Mouse (Mus musculus): ENCODE results near the gene Serping1. TPM values are rescaled to one million over a fixed set of nuclear protein-coding genes. Genes with fewer than 3 reads are reported as not detected.
"Not testable (repeated sequence)": the region's sequence is repeated elsewhere in the genome, so short reads cannot be mapped to it uniquely, and the experiment has no call there.

Serping1 gene
- polyA plus RNA-seq, 1 experiment from 2014 or later, result 13.8 TPM

GRCm38 (mm10) chr2:84740608-84741333 is 34.5 kb downstream of the Serping1 start:
- peak; percentile 39 for DNase-seq (ENCODE audit: low spot score)

- DNase-seq (ENCODE audit: low spot score), result no peak
Observed at GRCm38 (mm10) chr2:84738271-84738911, 36.9 kb downstream of the Serping1 start.

- no peak for DNase-seq (ENCODE audit: low spot score)
Observed at GRCm38 (mm10) chr2:84737451-84737925, 37.8 kb downstream of the Serping1 start.

- DNase-seq (ENCODE audit: low spot score), result no peak
Observed at GRCm38 (mm10) chr2:84736312-84737161, 38.7 kb downstream of the Serping1 start.

GRCm38 (mm10) chr2:84735346-84735920 is 39.8 kb downstream of the Serping1 start:
- DNase-seq (ENCODE audit: low spot score), result no peak

GRCm38 (mm10) chr2:84734919-84735318 is 40.3 kb downstream of the Serping1 start:
- no peak for DNase-seq (ENCODE audit: low spot score)

GRCm38 (mm10) chr2:84734351-84734864 is 40.8 kb downstream of the Serping1 start:
- DNase-seq (ENCODE audit: low spot score), result no peak

GRCm38 (mm10) chr2:84733579-84734300 is 41.5 kb downstream of the Serping1 start, which contains the start of gene Ypel4:
Gene Ypel4 (plus strand): TSS chr2:84734058.
- DNase-seq (ENCODE audit: low spot score), result no peak

GRCm38 (mm10) chr2:84732394-84732793 is 42.9 kb downstream of the Serping1 start:
- no peak for DNase-seq (ENCODE audit: low spot score)

GRCm38 (mm10) chr2:84731206-84731605 is 44.0 kb downstream of the Serping1 start:
- DNase-seq (ENCODE audit: low spot score), result no peak

GRCm38 (mm10) chr2:84728191-84728590 is 47.1 kb downstream of the Serping1 start:
- not testable (repeated sequence) for DNase-seq (ENCODE audit: low spot score)

- peak; percentile 95 for DNase-seq (ENCODE audit: low spot score)
Observed at GRCm38 (mm10) chr2:84727172-84727858, 47.9 kb downstream of the Serping1 start, which contains the start of gene Clp1. Gene Clp1 (minus strand): TSS chr2:84727350.

GRCm38 (mm10) chr2:84726716-84727115 is 48.5 kb downstream of the Serping1 start:
- no peak for DNase-seq (ENCODE audit: low spot score)

GRCm38 (mm10) chr2:84725770-84726169 is 49.5 kb downstream of the Serping1 start:
- DNase-seq (ENCODE audit: low spot score), result no peak

GRCm38 (mm10) chr2:84723856-84724255 is 51.4 kb downstream of the Serping1 start:
- DNase-seq (ENCODE audit: low spot score), result no peak

GRCm38 (mm10) chr2:84721182-84721581 is 54.1 kb downstream of the Serping1 start:
- no peak for DNase-seq (ENCODE audit: low spot score)

GRCm38 (mm10) chr2:84720718-84721117 is 54.5 kb downstream of the Serping1 start:
- DNase-seq (ENCODE audit: low spot score), result no peak

- DNase-seq (ENCODE audit: low spot score), result no peak
Observed at GRCm38 (mm10) chr2:84717357-84717756, 57.9 kb downstream of the Serping1 start.
